Mouse (Mus musculus) ES-Bruce4 (cell line): ENCODE measurements around the gene Aldh1b1.

Source experiments
- CTCF ChIP-seq: IDR thresholded peaks from one replicate; pipeline ENCODE4 v1.8.1; 2011; ENCODE audit warnings: low read depth, low read length
- POLR2A ChIP-seq: IDR thresholded peaks from one replicate; pipeline ENCODE4 v1.8.1; 2011; ENCODE audit warnings: low read length; ENCODE audit not compliant: insufficient read depth

GRCm38 (mm10) chr4:45848825-45849156 is 50.0 kb downstream of the Aldh1b1 start:
- TF ChIP-seq CTCF (no peak), POLR2A (no peak)
